Mouse (Mus musculus) hindbrain, postnatal 0 days (tissue): ENCODE measurements around the gene Prkcb. TPM values are rescaled to one million over a fixed set of nuclear protein-coding genes. Genes with fewer than 3 reads are reported as not detected.

Source experiments
- ATAC-seq: fragments of 200-750 bp; cut with Nextera tagmentation; 2 replicates; pipeline ENCODE4 v1.8.0; 2017; ENCODE audit warnings: mild to moderate bottlenecking, moderate TSS enrichment, moderate library complexity
- DNase-seq: peaks from one replicate; pipeline ENCODE4 v3.0.0-alpha.2; 2015; ENCODE audit warnings: low spot score
- H3K27ac ChIP-seq: fragments of 300-500 bp; sonication (generic); 2 replicates; pipeline ENCODE4 v1.5.1; 2014; ENCODE audit warnings: mild to moderate bottlenecking
- H3K27me3 ChIP-seq: fragments of 300-500 bp; sonication (generic); 2 replicates; pipeline ENCODE4 v1.6.1; 2014; ENCODE audit warnings: low read length, mixed read lengths; ENCODE audit not compliant: insufficient read depth
- H3K36me3 ChIP-seq: fragments of 300-500 bp; sonication (generic); 2 replicates; pipeline ENCODE4 v1.6.1; 2014; ENCODE audit warnings: low read length, mixed read lengths; ENCODE audit not compliant: insufficient read depth
- H3K4me1 ChIP-seq: fragments of 300-500 bp; sonication (generic); 2 replicates; pipeline ENCODE4 v1.6.1; 2014; ENCODE audit warnings: antibody characterized with exemption, low read length, mixed read lengths; ENCODE audit not compliant: insufficient read depth
- H3K4me2 ChIP-seq: fragments of 300-500 bp; sonication (generic); 2 replicates; pipeline ENCODE4 v1.6.1; 2014; ENCODE audit warnings: low read depth, mild to moderate bottlenecking, low read length, moderate library complexity, mixed read lengths
- H3K4me3 ChIP-seq: fragments of 300-500 bp; sonication (generic); 2 replicates; pipeline ENCODE4 v1.5.1; 2014; ENCODE audit warnings: low read length
- H3K9ac ChIP-seq: fragments of 300-500 bp; sonication (generic); replicated peaks from 2 replicates; pipeline ENCODE4 v1.6.1; 2014; ENCODE audit warnings: mild to moderate bottlenecking, low read length, moderate library complexity, mixed read lengths
- H3K9me3 ChIP-seq: fragments of 300-500 bp; sonication (generic); 2 replicates; pipeline ENCODE4 v1.6.1; 2016; ENCODE audit warnings: low read length, mixed read lengths
- CTCF ChIP-seq: IDR thresholded peaks from 2 replicates; pipeline ENCODE4 v1.5.1; 2016; ENCODE audit warnings: antibody characterized with exemption, control low read depth, low read depth
- WGBS: fragments of 180-500 bp; shearing (Covaris S2); extraction: QIAGEN DNeasy Blood & Tissue Kit; methylation state at CpG from one replicate; pipeline ENCODE4 v1.1.7; 2014; 5-methylcytosine and 5-hydroxymethylcytosine counted together
- polyA plus RNA-seq: library from polyadenylated mRNA; unstranded; fragments of >200 nt; fragmentation: Nextera tagmentation; extraction: Ambion mirVana; gene quantifications from 2 replicates; pipeline ENCODE4 v1.2.1, GENCODE M21; 2015
- total RNA-seq: library from RNA; depleted of rRNA; stranded (reverse); fragments of >200 nt; gene quantifications from 2 replicates; pipeline ENCODE4 v1.2.3, GENCODE M21; 2014

Gene Prkcb
- total and polyA plus RNA-seq, 2 experiments from 2014 or later: 187 to 261 TPM

DNA sequence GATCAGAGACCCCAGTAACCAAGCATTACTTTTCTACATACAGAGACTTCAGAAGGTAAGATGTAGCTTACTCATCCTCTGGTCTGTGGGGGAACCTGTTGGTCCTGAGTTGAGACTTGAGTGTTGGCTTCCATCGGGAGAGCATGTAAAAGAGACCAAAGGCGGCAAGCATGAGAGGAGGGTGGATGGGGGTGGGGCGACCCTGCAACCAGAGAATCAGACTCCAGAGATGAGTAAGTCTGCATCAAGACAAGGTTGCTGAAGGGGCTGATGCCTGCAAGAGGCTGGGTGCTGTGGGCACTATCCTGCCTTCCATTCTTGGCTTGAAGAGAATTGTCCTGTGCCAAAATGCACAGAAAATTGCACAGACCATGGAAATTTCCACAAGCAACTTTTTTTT is 83.8 kb downstream of the Prkcb start:
- no peaks in the 10 kb centered on the region for H3K9me3 ChIP-seq
- no peak overlapping the region for H3K4me3 ChIP-seq
- 88% methylated on average over 3 of the region's 3 CpGs for WGBS
- H3K4me1 ChIP-seq: no peaks in the 10 kb centered on the region; the same call in 1 of the 2 replicates
- DNase-seq: no peak
- no peak overlapping the region for H3K27ac ChIP-seq
- no peak overlapping the region for H3K4me2 ChIP-seq
- no peak for TF ChIP-seq CTCF
- H3K9ac ChIP-seq: no peak overlapping the region
- H3K27me3 ChIP-seq: no peaks in the 10 kb centered on the region
- no peaks in the 10 kb centered on the region for H3K36me3 ChIP-seq
- no peak for ATAC-seq

DNA sequence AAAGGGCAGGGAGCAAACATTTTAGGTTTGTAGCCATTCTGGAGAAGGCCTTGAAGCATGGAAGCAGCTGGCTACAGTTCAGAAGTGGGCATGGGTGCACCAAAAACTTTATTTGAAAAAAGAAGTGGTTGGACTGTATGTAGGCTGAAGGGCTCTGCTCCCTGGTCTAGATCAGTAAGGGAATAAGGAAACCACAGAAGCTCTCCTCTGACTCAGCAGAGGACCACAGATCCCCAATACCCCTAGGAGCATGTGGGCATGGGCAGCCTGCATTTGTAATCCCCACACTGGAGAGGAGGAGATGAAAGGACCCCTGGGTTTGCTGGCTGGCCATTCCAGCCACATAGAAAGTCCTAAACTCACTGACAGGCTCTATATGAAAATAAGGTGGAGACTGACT is 88.3 kb downstream of the Prkcb start:
- no peak overlapping the region for H3K27ac ChIP-seq
- DNase-seq (no peak), ATAC-seq (no peak)
- no peak for TF ChIP-seq CTCF
- H3K4me1 ChIP-seq: peaks cover 9% of the 10 kb centered on the region
- no peak overlapping the region for H3K4me3 ChIP-seq
- no peak overlapping the region for H3K4me2 ChIP-seq
- no peaks in the 10 kb centered on the region for H3K9me3 ChIP-seq
- H3K27me3 ChIP-seq: no peaks in the 10 kb centered on the region
- H3K36me3 ChIP-seq: no peaks in the 10 kb centered on the region
- no peak overlapping the region for H3K9ac ChIP-seq

GRCm38 (mm10) chr7:122377967-122378366 is 89.4 kb downstream of the Prkcb start:
- ATAC-seq: no peak
- H3K9me3 ChIP-seq: no peaks in the 10 kb centered on the region
- no peak overlapping the region for H3K9ac ChIP-seq
- WGBS: 69% methylated on average over 3 of the region's 3 CpGs
- no peak for DNase-seq
- no peaks in the 10 kb centered on the region for H3K36me3 ChIP-seq
- H3K4me1 ChIP-seq: peaks cover 9% of the 10 kb centered on the region
- TF ChIP-seq CTCF: no peak
- H3K4me3 ChIP-seq: no peak overlapping the region
- H3K27ac ChIP-seq: no peak overlapping the region
- no peak overlapping the region for H3K4me2 ChIP-seq
- H3K27me3 ChIP-seq: no peaks in the 10 kb centered on the region

GRCm38 (mm10) chr7:122378473-122378872 is 89.9 kb downstream of the Prkcb start:
- H3K36me3 ChIP-seq: no peaks in the 10 kb centered on the region
- no peaks in the 10 kb centered on the region for H3K9me3 ChIP-seq
- no peak overlapping the region for H3K27ac ChIP-seq
- no peak for TF ChIP-seq CTCF
- H3K9ac ChIP-seq: no peak overlapping the region
- no peak overlapping the region for H3K4me3 ChIP-seq
- no peak overlapping the region for H3K4me2 ChIP-seq
- peaks cover 9% of the 10 kb centered on the region for H3K4me1 ChIP-seq
- whole genome bisulfite sequencing: 41% methylated on average over 10 of the region's 10 CpGs
- no peaks in the 10 kb centered on the region for H3K27me3 ChIP-seq
- ATAC-seq: no peak; the same call in 1 of the 2 replicates
- peak; percentile 62 for DNase-seq

- ATAC-seq: no peak
- 63% methylated on average over 7 of the region's 7 CpGs for WGBS
- Histone ChIP-seq H3K27ac (no peak overlapping the region), H3K36me3 (no peaks in the 10 kb centered on the region), H3K27me3 (no peaks in the 10 kb centered on the region), H3K4me1 (peaks cover 9% of the 10 kb centered on the region), H3K9me3 (no peaks in the 10 kb centered on the region), H3K9ac (no peak overlapping the region), H3K4me3 (no peak overlapping the region), H3K4me2 (no peak overlapping the region)
- no peak for DNase-seq
- TF ChIP-seq CTCF: no peak
Observed at GRCm38 (mm10) chr7:122379292-122379691, 90.7 kb downstream of the Prkcb start.

DNA sequence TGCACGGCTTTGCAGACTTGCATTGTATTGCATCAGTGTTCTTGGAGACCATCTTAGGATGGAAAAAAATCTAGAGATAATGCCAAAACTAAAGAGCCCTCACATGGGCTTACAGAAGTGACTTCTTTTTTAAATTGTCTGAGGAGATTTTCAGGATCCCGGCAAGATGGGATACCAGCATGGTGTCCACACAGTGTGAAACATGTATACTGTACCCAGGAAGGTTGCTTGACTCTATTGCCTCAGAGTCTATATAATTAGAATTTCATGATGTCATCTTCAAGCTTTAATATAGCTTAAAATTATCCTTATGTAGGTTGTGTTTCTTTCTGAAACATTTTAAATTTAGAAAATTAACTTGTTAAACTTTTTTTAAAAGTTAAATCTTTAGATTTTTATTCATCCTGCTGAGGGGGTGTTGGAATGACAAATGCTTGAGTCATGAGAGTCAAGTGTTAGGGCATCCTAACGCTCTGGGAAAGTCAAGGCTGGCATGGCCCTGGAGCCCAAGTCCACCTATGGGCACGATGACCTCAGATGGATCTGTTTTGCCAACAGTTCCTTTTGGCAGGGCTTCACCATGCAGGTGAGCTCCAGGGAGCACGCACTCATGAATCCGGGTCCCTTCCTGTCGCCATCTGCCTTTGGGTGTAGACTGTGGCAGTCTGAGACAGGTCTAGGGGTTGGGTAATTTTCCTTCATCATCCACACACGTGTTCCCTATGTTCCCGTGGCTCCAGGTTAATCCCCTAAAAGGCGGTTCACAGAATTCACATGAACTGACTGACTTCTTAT is 92.0 kb downstream of the Prkcb start:
- no peaks in the 10 kb centered on the region for H3K9me3 ChIP-seq
- no peak overlapping the region for H3K4me3 ChIP-seq
- no peak overlapping the region for H3K4me2 ChIP-seq
- DNase-seq (no peak), ATAC-seq (no peak)
- TF ChIP-seq CTCF: no peak
- no peaks in the 10 kb centered on the region for H3K27me3 ChIP-seq
- 81% methylated on average over 10 of the region's 10 CpGs for WGBS
- H3K36me3 ChIP-seq: no peaks in the 10 kb centered on the region
- no peak overlapping the region for H3K27ac ChIP-seq
- no peak overlapping the region for H3K9ac ChIP-seq
- peaks cover 9% of the 10 kb centered on the region for H3K4me1 ChIP-seq

- no peaks in the 10 kb centered on the region for H3K27me3 ChIP-seq
- ATAC-seq (no peak), DNase-seq (peak; percentile 30)
- H3K4me2 ChIP-seq: no peak overlapping the region
- 61% methylated on average over 10 of the region's 10 CpGs for WGBS
- no peaks in the 10 kb centered on the region for H3K36me3 ChIP-seq
- no peak overlapping the region for H3K4me3 ChIP-seq
- H3K9me3 ChIP-seq: no peaks in the 10 kb centered on the region
- H3K9ac ChIP-seq: no peak overlapping the region
- no peak for TF ChIP-seq CTCF
- peaks cover 9% of the 10 kb centered on the region for H3K4me1 ChIP-seq
- no peak overlapping the region for H3K27ac ChIP-seq
Observed at GRCm38 (mm10) chr7:122381560-122381959, 93.0 kb downstream of the Prkcb start.
